Mouse (Mus musculus): ENCODE results near the gene 3110018I06Rik. TPM values are rescaled to one million over a fixed set of nuclear protein-coding genes. Genes with fewer than 3 reads are reported as not detected.

The 3110018I06Rik gene
- polyA plus RNA-seq (2015; fragmentation: Nextera tagmentation; extraction: Ambion mirVana): not detected in 2 replicates

DNA sequence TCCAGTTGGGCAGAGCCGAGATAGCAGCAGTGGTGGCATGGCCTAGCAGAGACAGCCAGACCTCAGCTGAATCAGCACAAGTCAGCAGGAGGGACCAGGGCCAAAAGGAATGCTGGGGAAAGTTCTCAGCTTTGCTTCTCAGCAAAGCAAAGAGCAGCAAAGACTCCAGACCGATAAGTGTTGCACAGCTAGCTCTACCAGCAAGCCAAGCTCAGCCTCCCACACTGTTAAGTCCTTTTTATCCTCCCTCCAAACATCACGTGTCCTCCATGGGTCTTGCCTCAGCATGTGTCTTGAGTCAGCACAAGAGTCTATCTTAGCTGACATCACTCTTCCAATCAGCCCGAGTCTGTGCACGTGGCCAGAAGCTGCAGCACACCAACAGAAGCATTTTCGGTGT, at the start of gene 3110018I06Rik:
Gene 3110018I06Rik (plus strand): TSS at position 262 of the 400 bp plus-strand sequence.
- 87% methylated on average over 6 of the region's 6 CpGs for WGBS
- H3K4me2 ChIP-seq: no peak within 1 kb of the TSS
- no peaks in the 10 kb centered on the region for H3K27me3 ChIP-seq
- H3K4me1 ChIP-seq: 0 out of 2 replicates have a peak, but pooled peaks cover 2% of the 10 kb centered on the region
- ATAC-seq (ENCODE audit: insufficient number of reproducible peaks, low FRiP score, low TSS enrichment, low read depth): no peak
- no peaks in the 10 kb centered on the region for H3K36me3 ChIP-seq
- H3K9ac ChIP-seq: no peak within 1 kb of the TSS
- H3K4me3 ChIP-seq: no peak within 1 kb of the TSS
- H3K27ac ChIP-seq: no peak within 1 kb of the TSS
- no peaks in the 10 kb centered on the region for H3K9me3 ChIP-seq

GRCm38 (mm10) chr12:107444681-107445080, 43.8 kb upstream of the 3110018I06Rik start:
- H3K4me2 ChIP-seq: no peak overlapping the region
- no peaks in the 10 kb centered on the region for H3K27me3 ChIP-seq
- H3K9ac ChIP-seq: no peak overlapping the region
- no peaks in the 10 kb centered on the region for H3K36me3 ChIP-seq
- no peaks in the 10 kb centered on the region for H3K9me3 ChIP-seq
- H3K4me3 ChIP-seq: no peak overlapping the region
- H3K4me1 ChIP-seq: no peaks in the 10 kb centered on the region
- ATAC-seq (ENCODE audit: insufficient number of reproducible peaks, low FRiP score, low TSS enrichment, low read depth): no peak
- no peak overlapping the region for H3K27ac ChIP-seq
- 88% methylated on average over 7 of the region's 7 CpGs for WGBS

DNA sequence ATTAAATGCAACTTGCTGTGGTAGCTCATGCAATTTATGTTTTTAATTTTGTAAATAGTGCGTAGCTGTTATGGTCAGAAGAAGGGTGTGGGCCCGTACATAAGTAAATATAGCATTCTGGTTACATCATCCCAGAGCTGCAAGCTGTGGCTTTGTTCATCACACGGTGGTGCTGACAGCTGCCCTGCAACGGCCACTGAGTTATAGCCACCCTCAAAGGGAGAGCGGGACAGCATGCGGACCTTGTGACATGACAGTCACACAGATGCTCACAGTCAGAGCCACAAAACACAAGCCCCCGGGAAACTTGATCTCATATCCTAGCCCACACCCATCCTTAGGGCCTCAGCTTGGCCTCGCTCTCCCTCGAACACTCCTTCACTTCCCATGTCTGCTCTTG, 30.6 kb upstream of the 3110018I06Rik start:
- Histone ChIP-seq H3K4me2 (no peak overlapping the region), H3K9ac (no peak overlapping the region), H3K36me3 (no peaks in the 10 kb centered on the region), H3K27me3 (no peaks in the 10 kb centered on the region), H3K4me1 (no peaks in the 10 kb centered on the region), H3K27ac (no peak overlapping the region), H3K4me3 (no peak overlapping the region), H3K9me3 (no peaks in the 10 kb centered on the region)
- no peak for ATAC-seq (ENCODE audit: insufficient number of reproducible peaks, low FRiP score, low TSS enrichment, low read depth)
- 60% methylated on average over 9 of the region's 9 CpGs for WGBS

DNA sequence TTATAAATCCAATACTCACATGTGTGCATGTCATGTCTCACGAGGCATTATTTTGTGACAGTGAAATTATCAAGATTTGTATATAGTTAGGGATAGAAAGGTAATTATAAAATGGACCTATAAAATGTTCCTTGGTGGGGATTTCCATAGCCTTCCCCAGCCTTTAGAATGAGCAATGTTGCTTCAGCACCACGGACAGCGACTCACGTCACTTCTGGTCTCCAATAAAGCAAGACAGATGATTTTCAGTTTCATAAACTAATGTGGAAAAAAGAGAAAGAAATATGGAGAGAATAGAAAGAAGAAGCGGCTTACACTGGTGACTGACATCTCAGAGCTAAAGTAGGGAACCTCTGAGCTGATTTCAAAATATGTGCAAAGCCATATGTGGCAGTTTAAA, 23.7 kb upstream of the 3110018I06Rik start:
- Histone ChIP-seq H3K4me2 (no peak overlapping the region), H3K27ac (no peak overlapping the region), H3K36me3 (no peaks in the 10 kb centered on the region), H3K9ac (no peak overlapping the region), H3K4me3 (no peak overlapping the region), H3K27me3 (no peaks in the 10 kb centered on the region), H3K4me1 (no peaks in the 10 kb centered on the region), H3K9me3 (no peaks in the 10 kb centered on the region)
- WGBS: 12% methylated on average over 5 of the region's 5 CpGs
- no peak for ATAC-seq (ENCODE audit: insufficient number of reproducible peaks, low FRiP score, low TSS enrichment, low read depth)

DNA sequence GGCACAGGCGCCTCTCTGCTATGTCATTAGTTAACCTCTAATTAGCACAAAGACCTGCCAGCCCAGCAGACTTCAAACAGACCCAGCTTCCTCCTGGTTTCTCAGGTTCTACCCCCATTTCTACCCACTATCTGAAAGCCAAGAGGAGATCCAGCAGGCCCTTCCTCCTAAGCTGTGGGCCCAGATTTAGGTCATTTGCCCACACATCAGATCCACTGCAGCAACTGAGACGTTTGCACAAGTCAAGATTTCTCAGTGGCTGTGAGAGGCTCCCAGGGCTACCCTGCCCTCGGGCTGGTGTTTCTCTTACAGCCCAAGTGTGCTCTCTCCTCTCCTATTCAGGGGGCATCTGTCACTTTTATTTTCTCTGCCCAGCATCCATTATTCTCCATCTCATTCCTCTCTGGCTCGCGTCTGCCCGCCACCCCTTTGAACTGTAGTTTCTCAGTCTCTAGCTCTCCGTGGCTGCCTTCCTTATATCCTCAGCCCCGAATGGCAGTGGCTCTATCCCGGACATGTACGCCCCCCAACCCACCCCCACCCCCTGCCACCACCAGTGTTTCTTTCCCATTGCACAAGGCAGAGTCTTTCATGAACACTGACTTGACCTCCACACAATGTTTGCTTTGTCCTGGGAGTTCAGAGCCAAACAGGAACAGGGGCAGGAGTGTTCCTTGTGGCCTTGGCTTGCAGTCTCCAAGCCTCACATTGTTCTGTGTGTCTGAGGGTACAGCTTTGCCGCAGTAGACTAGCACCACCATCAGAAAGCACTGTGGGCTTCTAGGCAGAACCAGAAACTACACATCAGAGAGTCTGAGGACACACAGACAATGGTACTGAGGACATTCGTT, 11.8 kb upstream of the 3110018I06Rik start:
- Histone ChIP-seq H3K4me1 (no peaks in the 10 kb centered on the region), H3K4me3 (no peak overlapping the region), H3K36me3 (no peaks in the 10 kb centered on the region), H3K9ac (no peak overlapping the region), H3K27me3 (no peaks in the 10 kb centered on the region), H3K9me3 (no peaks in the 10 kb centered on the region), H3K27ac (no peak overlapping the region), H3K4me2 (no peak overlapping the region)
- ATAC-seq (ENCODE audit: insufficient number of reproducible peaks, low FRiP score, low TSS enrichment, low read depth): no peak
- WGBS: 59% methylated on average over 12 of the region's 12 CpGs

DNA sequence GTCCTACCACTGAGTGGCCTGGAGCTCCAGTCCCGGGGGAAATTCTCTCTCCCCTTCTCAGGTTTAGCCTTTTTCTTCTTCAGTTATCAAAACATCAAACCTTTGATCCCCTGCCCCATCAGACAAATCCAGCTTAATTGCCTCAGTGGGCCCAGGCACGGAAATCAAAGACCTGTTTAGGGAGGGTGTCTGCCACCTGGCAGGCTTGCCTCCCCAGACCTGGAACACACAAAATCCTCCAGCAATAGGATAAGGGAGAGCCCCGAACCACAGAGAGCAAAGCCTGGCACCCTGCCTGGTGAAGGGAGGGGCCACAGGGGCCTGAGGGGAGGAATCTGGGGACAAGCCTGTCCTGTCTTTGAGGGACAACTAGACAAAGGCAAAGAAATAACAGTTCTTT, 9.1 kb upstream of the 3110018I06Rik start:
- 8% methylated on average over 3 of the region's 3 CpGs for WGBS
- Histone ChIP-seq H3K27ac (no peak overlapping the region), H3K27me3 (no peaks in the 10 kb centered on the region), H3K9ac (no peak overlapping the region), H3K4me2 (no peak overlapping the region), H3K36me3 (no peaks in the 10 kb centered on the region), H3K9me3 (no peaks in the 10 kb centered on the region), H3K4me1 (no peaks in the 10 kb centered on the region), H3K4me3 (no peak overlapping the region)
- ATAC-seq (ENCODE audit: insufficient number of reproducible peaks, low FRiP score, low TSS enrichment, low read depth): no peak

- WGBS: 77% methylated on average over 5 of the region's 5 CpGs
- no peak overlapping the region for H3K4me3 ChIP-seq
- H3K9ac ChIP-seq: no peak overlapping the region
- no peaks in the 10 kb centered on the region for H3K9me3 ChIP-seq
- H3K27ac ChIP-seq: no peak overlapping the region
- no peaks in the 10 kb centered on the region for H3K4me1 ChIP-seq
- H3K27me3 ChIP-seq: no peaks in the 10 kb centered on the region
- no peaks in the 10 kb centered on the region for H3K36me3 ChIP-seq
- no peak for ATAC-seq (ENCODE audit: insufficient number of reproducible peaks, low FRiP score, low TSS enrichment, low read depth)
- H3K4me2 ChIP-seq: no peak overlapping the region
Observed at GRCm38 (mm10) chr12:107483031-107483430, 5.4 kb upstream of the 3110018I06Rik start.

DNA sequence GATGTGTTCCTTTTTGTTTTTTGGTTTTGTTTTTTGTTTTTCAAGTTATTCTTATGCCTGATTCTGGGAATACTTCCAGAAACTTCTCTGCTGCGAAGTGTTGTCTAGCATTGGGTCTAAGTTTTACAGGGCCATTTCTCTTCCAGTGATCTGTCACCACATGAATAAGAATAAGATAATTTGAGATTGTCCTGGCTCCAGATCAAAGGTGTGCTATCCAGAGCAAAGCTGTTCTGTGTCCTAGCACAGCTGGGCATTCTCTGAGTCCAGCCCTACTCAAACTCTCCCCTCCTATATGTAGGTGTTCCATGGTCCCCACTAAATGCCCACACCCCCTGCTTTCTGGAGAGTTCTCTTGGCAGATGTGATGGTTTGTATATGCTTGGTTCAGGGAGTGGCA, 2.9 kb downstream of the 3110018I06Rik start:
- H3K4me1 ChIP-seq: 0 out of 2 replicates have a peak, but pooled peaks cover 2% of the 10 kb centered on the region
- H3K9ac ChIP-seq: no peak overlapping the region
- H3K9me3 ChIP-seq: no peaks in the 10 kb centered on the region
- no peak overlapping the region for H3K27ac ChIP-seq
- WGBS: 78% methylated on average over 1 of the region's 1 CpGs
- no peak for ATAC-seq (ENCODE audit: insufficient number of reproducible peaks, low FRiP score, low TSS enrichment, low read depth)
- no peaks in the 10 kb centered on the region for H3K27me3 ChIP-seq
- H3K36me3 ChIP-seq: no peaks in the 10 kb centered on the region
- no peak overlapping the region for H3K4me2 ChIP-seq
- no peak overlapping the region for H3K4me3 ChIP-seq

GRCm38 (mm10) chr12:107496924-107497323, 8.5 kb downstream of the 3110018I06Rik start:
- no peak for ATAC-seq (ENCODE audit: insufficient number of reproducible peaks, low FRiP score, low TSS enrichment, low read depth)
- Histone ChIP-seq H3K27ac (no peak overlapping the region), H3K4me1 (no peaks in the 10 kb centered on the region), H3K27me3 (no peaks in the 10 kb centered on the region), H3K9me3 (no peaks in the 10 kb centered on the region), H3K36me3 (no peaks in the 10 kb centered on the region), H3K4me2 (no peak overlapping the region), H3K9ac (no peak overlapping the region), H3K4me3 (no peak overlapping the region)
- 65% methylated on average over 5 of the region's 5 CpGs for WGBS

DNA sequence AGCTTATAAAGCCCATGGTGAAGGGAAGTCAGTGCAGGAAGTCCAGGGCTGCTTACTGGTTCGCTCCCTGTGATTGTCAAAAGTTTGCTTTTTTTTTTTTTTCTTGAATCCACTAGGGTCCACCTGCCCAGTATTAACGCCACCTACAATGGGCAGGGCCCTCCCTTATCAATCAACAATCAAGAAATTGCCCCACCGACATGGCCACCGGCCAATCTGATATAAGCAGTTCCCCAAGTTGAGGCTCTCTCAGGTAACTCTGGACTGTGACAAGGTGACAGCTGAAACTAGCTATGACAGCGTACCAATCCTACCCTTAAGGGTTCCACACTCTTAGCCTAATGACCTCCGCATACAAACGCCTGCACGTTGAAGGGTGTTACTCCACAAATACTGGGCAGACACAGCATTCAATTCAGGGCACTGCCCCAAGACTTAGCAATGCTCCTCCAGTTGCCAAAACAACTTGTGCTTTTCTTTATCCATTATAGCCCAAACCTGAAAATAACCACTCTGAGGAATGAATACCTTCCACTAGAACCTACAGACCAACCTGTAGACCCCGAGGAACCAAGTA, 21.3 kb downstream of the 3110018I06Rik start:
- ATAC-seq (ENCODE audit: insufficient number of reproducible peaks, low FRiP score, low TSS enrichment, low read depth): no peak
- Histone ChIP-seq H3K4me3 (no peak overlapping the region), H3K27ac (no peak overlapping the region), H3K36me3 (no peaks in the 10 kb centered on the region), H3K27me3 (no peaks in the 10 kb centered on the region), H3K4me2 (no peak overlapping the region), H3K9me3 (no peaks in the 10 kb centered on the region), H3K4me1 (no peaks in the 10 kb centered on the region), H3K9ac (no peak overlapping the region)
- 73% methylated on average over 9 of the region's 9 CpGs for WGBS

DNA sequence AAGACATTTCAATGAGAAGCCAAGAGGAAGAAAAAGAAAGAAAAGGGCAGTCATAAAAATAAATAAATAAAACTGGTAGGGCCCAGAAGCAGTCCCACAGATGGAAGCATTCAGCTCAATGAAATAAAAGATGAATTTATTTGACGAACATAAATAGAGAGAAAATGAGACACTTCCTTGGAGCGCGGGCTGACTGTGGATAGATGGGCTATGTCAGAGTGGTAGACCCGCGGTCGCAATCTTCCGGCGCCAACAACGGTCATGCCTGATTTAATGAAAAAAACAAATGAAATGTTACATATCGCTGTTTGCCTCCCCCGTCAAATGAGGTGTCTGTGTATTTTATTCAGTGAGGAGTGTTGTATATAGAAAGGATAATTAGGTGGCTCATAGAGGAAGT, 22.7 kb downstream of the 3110018I06Rik start:
- H3K9me3 ChIP-seq: no peaks in the 10 kb centered on the region
- 83% methylated on average over 11 of the region's 11 CpGs for WGBS
- no peak overlapping the region for H3K27ac ChIP-seq
- H3K4me1 ChIP-seq: no peaks in the 10 kb centered on the region
- H3K36me3 ChIP-seq: no peaks in the 10 kb centered on the region
- no peak overlapping the region for H3K4me3 ChIP-seq
- no peak overlapping the region for H3K4me2 ChIP-seq
- no peak for ATAC-seq (ENCODE audit: insufficient number of reproducible peaks, low FRiP score, low TSS enrichment, low read depth)
- no peak overlapping the region for H3K9ac ChIP-seq
- no peaks in the 10 kb centered on the region for H3K27me3 ChIP-seq
